ENCODE assay signal across 19 mouse cellular contexts in the genomic region with DNA sequence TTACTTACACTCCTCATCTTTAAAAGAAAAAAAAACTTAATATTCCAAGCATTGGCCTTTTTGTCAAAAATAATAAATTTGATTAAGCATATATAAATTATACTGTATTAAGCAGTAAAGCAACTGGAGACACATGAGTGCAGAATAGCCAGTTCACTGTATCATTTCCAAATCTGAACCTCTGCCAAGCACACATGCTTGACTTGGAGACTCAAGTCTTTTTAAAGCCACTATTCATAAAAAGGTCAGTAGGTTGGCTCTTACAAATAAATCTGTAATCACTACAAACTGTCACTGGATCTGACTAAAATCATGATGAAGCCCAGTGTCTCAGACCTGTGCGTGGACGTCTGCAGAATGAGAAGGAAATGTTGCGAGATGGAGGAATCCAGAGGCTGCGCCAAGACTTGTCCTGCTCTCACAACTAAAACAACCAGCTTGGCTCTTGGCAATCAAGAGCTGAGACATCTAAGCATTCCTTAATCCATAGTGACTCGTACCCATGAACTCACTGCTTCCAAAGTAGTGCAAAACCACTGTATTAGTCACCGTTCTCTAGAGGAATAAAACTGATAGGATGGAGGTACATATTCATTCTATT.
A peak's percentile ranks its signal among the peaks of the same experiment; 100 is the strongest.
DNase-seq lines count a peak whose midpoint lies in the region; ATAC-seq and TF ChIP-seq lines count a peak whose summit lies in the region.
"Had no signal": no experiment of that assay in that cellular context is flagged by ENCODE, and none has a peak within 500 bp of the region (broad histone marks: within the 10 kb centered on the region; RNA-seq: fewer than 3 reads in every experiment).

No protein-coding gene starts in this region.

- no peak for DNase-seq in kidney, postnatal 25 days
- DNase-seq in 3134 (ENCODE audit: extremely low read depth, insufficient read length, low spot score) (peak; percentile 40), Patski (ENCODE audit: low read depth, low spot score) (peak; percentile 25)
- peak; percentile 19 for DNase-seq in kidney, postnatal 10 days
- no peak for DNase-seq in right cerebral cortex, adult 2 months (ENCODE audit: low spot score in 2 of 2)
- no peak for DNase-seq in cerebellum, postnatal 25 days
- DNase-seq: adrenal gland, postnatal 25 days; cerebellum, postnatal 14 days; liver, embryonic 13.5 days; right cerebral cortex, postnatal 4 days; thymus, postnatal 25 days had no signal

- no peak overlapping the region for H3K27ac ChIP-seq in kidney, embryonic 14.5 days (ENCODE audit: low read depth, low read length)
- no peak overlapping the region for H3K27ac ChIP-seq in liver, embryonic 12.5 days
- H3K27ac ChIP-seq: embryonic facial prominence, embryonic 13.5 days; forebrain, embryonic 12.5 days; hindbrain, embryonic 12.5 days; liver, embryonic 13.5 days; neural tube, embryonic 12.5 days had no signal

- POLR2A ChIA-PET in Patski (lab: Charles Lee): no interaction called here

- H3K27me3 ChIP-seq in kidney, embryonic 14.5 days (ENCODE audit: control insufficient read depth, insufficient read depth, low read length): no peaks in the 10 kb centered on the region
- no peaks in the 10 kb centered on the region for H3K27me3 ChIP-seq in Patski
- H3K27me3 ChIP-seq in liver, embryonic 12.5 days (replicated peaks): no peaks in the 10 kb centered on the region
- H3K27me3 ChIP-seq: forebrain, embryonic 12.5 days; hindbrain, embryonic 12.5 days; liver, embryonic 13.5 days; neural tube, embryonic 12.5 days had no signal

- no peak for TF ChIP-seq CTCF in Patski (IDR thresholded peaks at IDR 0.05)

- H3K9me3 ChIP-seq in kidney, embryonic 14.5 days (ENCODE audit: control insufficient read depth, low read length): no peaks in the 10 kb centered on the region
- H3K9me3 ChIP-seq in liver, embryonic 12.5 days (replicated peaks): no peaks in the 10 kb centered on the region
- H3K9me3 ChIP-seq: embryonic facial prominence, embryonic 13.5 days; forebrain, embryonic 12.5 days; hindbrain, embryonic 12.5 days; liver, embryonic 13.5 days; neural tube, embryonic 12.5 days had no signal

- H3K36me3 ChIP-seq in kidney, embryonic 14.5 days (ENCODE audit: control insufficient read depth, insufficient read depth, low read length): no peaks in the 10 kb centered on the region
- H3K36me3 ChIP-seq in liver, embryonic 12.5 days: no peaks in the 10 kb centered on the region
- H3K36me3 ChIP-seq: embryonic facial prominence, embryonic 13.5 days; forebrain, embryonic 12.5 days; G1E; hindbrain, embryonic 12.5 days; liver, embryonic 13.5 days; neural tube, embryonic 12.5 days had no signal

- H3K4me3 ChIP-seq in kidney, embryonic 14.5 days (ENCODE audit: low read length): no peak overlapping the region
- no peak overlapping the region for H3K4me3 ChIP-seq in liver, embryonic 12.5 days
- H3K4me3 ChIP-seq: embryonic facial prominence, embryonic 13.5 days; forebrain, embryonic 12.5 days; hindbrain, embryonic 12.5 days; liver, embryonic 13.5 days; neural tube, embryonic 12.5 days had no signal

- H3K4me2 ChIP-seq in kidney, embryonic 14.5 days (replicated peaks; ENCODE audit: low read depth, low read length): no peak overlapping the region
- H3K4me2 ChIP-seq in liver, embryonic 12.5 days: no peak overlapping the region
- H3K4me2 ChIP-seq: embryonic facial prominence, embryonic 13.5 days; forebrain, embryonic 12.5 days; hindbrain, embryonic 12.5 days; liver, embryonic 13.5 days; neural tube, embryonic 12.5 days had no signal

- H3K4me1 ChIP-seq in kidney, embryonic 14.5 days (ENCODE audit: control insufficient read depth, insufficient read depth, low read length): 0 out of 2 replicates have a peak, but pooled peaks cover 4% of the 10 kb centered on the region
- no peaks in the 10 kb centered on the region for H3K4me1 ChIP-seq in liver, embryonic 12.5 days
- H3K4me1 ChIP-seq: forebrain, embryonic 12.5 days; hindbrain, embryonic 12.5 days; liver, embryonic 13.5 days; neural tube, embryonic 12.5 days had no signal

- in situ Hi-C loops in Patski (cut with MboI; ENCODE audit: low pct_unique_long_range_greater_than_20kb): no loop called here

- WGBS in kidney, embryonic 14.5 days: 71% methylated on average over 6 of the region's 6 CpGs
- 70% methylated on average over 6 of the region's 6 CpGs for WGBS in liver, embryonic 12.5 days (ENCODE audit: insufficient replicate concordance)

- ATAC-seq in kidney, embryonic 14.5 days (ENCODE audit: low FRiP score, low TSS enrichment): peak; percentile 63; the same call in 1 of the 2 replicates
- peak; percentile 69 for ATAC-seq in Patski
- no peak for ATAC-seq in liver, embryonic 12.5 days
- ATAC-seq: midbrain, embryonic 16.5 days had no signal

- H3K9ac ChIP-seq in kidney, embryonic 14.5 days (ENCODE audit: low read depth, low read length): no peak overlapping the region
- H3K9ac ChIP-seq in liver, embryonic 12.5 days: no peak overlapping the region
- H3K9ac ChIP-seq: embryonic facial prominence, embryonic 13.5 days; forebrain, embryonic 12.5 days; hindbrain, embryonic 12.5 days; liver, embryonic 13.5 days; neural tube, embryonic 12.5 days had no signal

- CTCF ChIA-PET in Patski (lab: Charles Lee): no interaction called here

Comparison
In these comparisons a context has a peak if more than half of its experiments do, and no peak if none do; other contexts are left out.
1. DNase-seq: peak in 3134 (single experiment), Patski (single experiment) and kidney, postnatal 10 days (single experiment); none in kidney, postnatal 25 days (0 of 2), right cerebral cortex, adult 2 months (0 of 2) and cerebellum, postnatal 25 days (0 of 2).